Mouse (Mus musculus): Measurements from ENCODE around the gene Akap7.

Akap7 gene

GRCm38 (mm10) chr10:25307770-25308169 is at the start of gene Akap7:
Gene Akap7 (minus strand): TSS chr10:25307870.
- no peak for DNase-seq (ENCODE audit: low read depth)

GRCm38 (mm10) chr10:25354390-25354789 is 46.7 kb upstream of the Akap7 start:
- DNase-seq (ENCODE audit: low read depth): no peak

GRCm38 (mm10) chr10:25353941-25354340 is 46.3 kb upstream of the Akap7 start:
- DNase-seq (ENCODE audit: low read depth): no peak

GRCm38 (mm10) chr10:25342801-25343200 is 35.1 kb upstream of the Akap7 start:
- DNase-seq (ENCODE audit: low read depth): no peak

- DNase-seq (ENCODE audit: low read depth): no peak
These were observed 33.0 kb upstream of the Akap7 start for GRCm38 (mm10) chr10:25340675-25341074.

- no peak for DNase-seq (ENCODE audit: low read depth)
These were observed 25.9 kb upstream of the Akap7 start for GRCm38 (mm10) chr10:25333390-25334079.

- DNase-seq (ENCODE audit: low read depth): peak; percentile 12
These were observed 23.8 kb upstream of the Akap7 start for GRCm38 (mm10) chr10:25331321-25332049.

- no peak for DNase-seq (ENCODE audit: low read depth)
These were observed 22.4 kb upstream of the Akap7 start for GRCm38 (mm10) chr10:25330094-25330493.

- DNase-seq (ENCODE audit: low read depth): peak; percentile 7
These were observed 19.8 kb upstream of the Akap7 start for GRCm38 (mm10) chr10:25327511-25327910.

- no peak for DNase-seq (ENCODE audit: low read depth)
These were observed 18.0 kb upstream of the Akap7 start for GRCm38 (mm10) chr10:25325690-25326089.

- DNase-seq (ENCODE audit: low read depth): no peak
These were observed 13.5 kb upstream of the Akap7 start for GRCm38 (mm10) chr10:25321198-25321597.

- DNase-seq (ENCODE audit: low read depth): no peak
These were observed 11.9 kb upstream of the Akap7 start for GRCm38 (mm10) chr10:25319531-25319930.

- DNase-seq (ENCODE audit: low read depth): no peak
These were observed 10.7 kb upstream of the Akap7 start for GRCm38 (mm10) chr10:25318405-25318804.

- no peak for DNase-seq (ENCODE audit: low read depth)
These were observed 10.0 kb upstream of the Akap7 start for GRCm38 (mm10) chr10:25317665-25318064.

GRCm38 (mm10) chr10:25313856-25314584 is 6.3 kb upstream of the Akap7 start:
- no peak for DNase-seq (ENCODE audit: low read depth)

- DNase-seq (ENCODE audit: low read depth): no peak
These were observed 4.0 kb upstream of the Akap7 start for GRCm38 (mm10) chr10:25311554-25312212.

- no peak for DNase-seq (ENCODE audit: low read depth)
These were observed 3.1 kb upstream of the Akap7 start for GRCm38 (mm10) chr10:25310736-25311135.

- DNase-seq (ENCODE audit: low read depth): no peak
These were observed 2.3 kb upstream of the Akap7 start for GRCm38 (mm10) chr10:25309996-25310395.

- no peak for DNase-seq (ENCODE audit: low read depth)
These were observed 2.5 kb downstream of the Akap7 start for GRCm38 (mm10) chr10:25305146-25305545.

GRCm38 (mm10) chr10:25304608-25305007 is 3.1 kb downstream of the Akap7 start:
- no peak for DNase-seq (ENCODE audit: low read depth)

- DNase-seq (ENCODE audit: low read depth): no peak
These were observed 8.6 kb downstream of the Akap7 start for GRCm38 (mm10) chr10:25299031-25299529.

- DNase-seq (ENCODE audit: low read depth): no peak
These were observed 9.4 kb downstream of the Akap7 start for GRCm38 (mm10) chr10:25298264-25298671.
